Mouse (Mus musculus) spleen, postnatal 0 days (tissue): ENCODE measurements around the gene Tmed3. TPM values are rescaled to one million over a fixed set of nuclear protein-coding genes. Genes with fewer than 3 reads are reported as not detected.

ENCODE experiments used
- polyA plus RNA-seq: library from polyadenylated mRNA; unstranded; fragments of >200 nt; fragmentation: Nextera tagmentation; extraction: Ambion mirVana; gene quantifications from 2 replicates; pipeline ENCODE4 v1.2.1, GENCODE M21; 2015

The Tmed3 gene
- 58.8 and 72.6 TPM in 2 replicates for polyA plus RNA-seq

GRCm38 (mm10) chr9:89704265-89705196 lies at the start of gene Tmed3:
Tmed3 (minus strand) TSS chr9:89705068.

GRCm38 (mm10) chr9:89738295-89738694 lies 33.4 kb upstream of the Tmed3 start, which contains the start of gene Ankrd34c:
Ankrd34c (minus strand) TSS chr9:89738475.

Other genes starting within 250 kb of the Tmed3 start
- gene Minar1, start 81.9 kb downstream of the Tmed3 start, polyA plus RNA-seq, result not detected in 2 replicates
- gene Ankrd34c, start 33.4 kb upstream of the Tmed3 start, polyA plus RNA-seq, result not detected in 2 replicates
- gene Rasgrf1, start 204.8 kb upstream of the Tmed3 start, polyA plus RNA-seq, result 0.06 TPM in 1 of 2 replicates, not detected in the other